Mouse (Mus musculus) lung, embryonic 14.5 days (tissue): ENCODE results near the gene Myo7a. TPM values are rescaled to one million over a fixed set of nuclear protein-coding genes. Genes with fewer than 3 reads are reported as not detected.

Source experiments
- ATAC-seq: fragments of 200-750 bp; cut with Nextera tagmentation; 2 replicates; pipeline ENCODE4 v1.8.0; 2017; ENCODE audit warnings: mild to moderate bottlenecking, moderate TSS enrichment, moderate library complexity; ENCODE audit not compliant: insufficient read depth
- DNase-seq: peaks from one replicate; pipeline ENCODE4 v3.0.0-alpha.2; 2015
- H3K27ac ChIP-seq: fragments of 300-500 bp; sonication (generic); 2 replicates; pipeline ENCODE4 v1.5.1; 2014; ENCODE audit warnings: low read depth, mild to moderate bottlenecking, moderate library complexity
- H3K27me3 ChIP-seq: fragments of 300-500 bp; sonication (generic); 2 replicates; pipeline ENCODE4 v1.6.1; 2014; ENCODE audit warnings: low read length, control low read depth; ENCODE audit not compliant: insufficient read depth
- H3K36me3 ChIP-seq: fragments of 300-500 bp; sonication (generic); 2 replicates; pipeline ENCODE4 v1.6.1; 2014; ENCODE audit warnings: control low read depth; ENCODE audit not compliant: insufficient read depth
- H3K4me1 ChIP-seq: fragments of 300-500 bp; sonication (generic); 2 replicates; pipeline ENCODE4 v1.6.1; 2014; ENCODE audit warnings: antibody characterized with exemption, control low read depth; ENCODE audit not compliant: insufficient read depth
- H3K4me2 ChIP-seq: fragments of 300-500 bp; sonication (generic); 2 replicates; pipeline ENCODE4 v1.6.1; 2014; ENCODE audit warnings: mild to moderate bottlenecking
- H3K4me3 ChIP-seq: fragments of 300-500 bp; sonication (generic); 2 replicates; pipeline ENCODE4 v1.5.1; 2014; ENCODE audit warnings: low read depth, low read length
- H3K9ac ChIP-seq: fragments of 300-500 bp; sonication (generic); 2 replicates; pipeline ENCODE4 v1.6.1; 2014
- H3K9me3 ChIP-seq: fragments of 300-500 bp; sonication (generic); 2 replicates; pipeline ENCODE4 v1.6.1; 2016; ENCODE audit warnings: low read depth, low read length, control low read depth
- CTCF ChIP-seq: IDR thresholded peaks from 2 replicates; pipeline ENCODE4 v1.5.1; 2016; ENCODE audit warnings: antibody characterized with exemption, low read depth
- WGBS: fragments of 180-500 bp; shearing (Covaris S2); extraction: QIAGEN DNeasy Blood & Tissue Kit; methylation state at CpG from one replicate; pipeline ENCODE4 v1.1.7; 2014; 5-methylcytosine and 5-hydroxymethylcytosine counted together
- polyA plus RNA-seq: library from polyadenylated mRNA; unstranded; fragments of >200 nt; fragmentation: Nextera tagmentation; extraction: Ambion mirVana; gene quantifications from 2 replicates; pipeline ENCODE4 v1.2.1, GENCODE M21; 2014

Gene Myo7a
- polyA plus RNA-seq, 1 experiment from 2014 or later = 15.0 TPM

DNA sequence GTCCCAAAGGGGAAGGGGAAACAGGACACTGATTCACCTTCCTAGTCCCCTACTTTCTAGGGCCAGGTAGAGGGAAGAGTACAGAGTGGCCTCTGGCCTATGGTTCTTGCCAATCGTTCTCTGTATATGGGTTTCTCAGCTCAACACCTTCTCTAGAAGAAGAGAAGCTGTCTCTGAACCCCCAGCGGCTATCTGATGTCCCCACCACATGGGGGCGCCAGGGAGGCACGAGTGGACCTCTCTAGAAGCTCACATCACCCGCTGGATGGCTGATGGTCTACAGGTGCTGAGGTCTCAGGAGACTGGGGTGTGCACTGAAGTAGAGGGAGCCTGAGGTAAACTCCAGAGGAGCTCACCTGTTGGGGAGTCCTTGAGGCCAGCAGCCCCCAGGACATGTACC lies 6.1 kb upstream of the Myo7a start:
- Histone ChIP-seq H3K9ac (no peak overlapping the region), H3K4me3 (no peak overlapping the region), H3K27me3 (no peaks in the 10 kb centered on the region), H3K36me3 (no peaks in the 10 kb centered on the region), H3K4me2 (no peak overlapping the region), H3K4me1 (no peaks in the 10 kb centered on the region), H3K9me3 (no peaks in the 10 kb centered on the region), H3K27ac (no peak overlapping the region)
- 38% methylated on average over 5 of the region's 5 CpGs for WGBS
- ATAC-seq (no peak), DNase-seq (peak; percentile 35)
- TF ChIP-seq CTCF = peak; percentile 52

DNA sequence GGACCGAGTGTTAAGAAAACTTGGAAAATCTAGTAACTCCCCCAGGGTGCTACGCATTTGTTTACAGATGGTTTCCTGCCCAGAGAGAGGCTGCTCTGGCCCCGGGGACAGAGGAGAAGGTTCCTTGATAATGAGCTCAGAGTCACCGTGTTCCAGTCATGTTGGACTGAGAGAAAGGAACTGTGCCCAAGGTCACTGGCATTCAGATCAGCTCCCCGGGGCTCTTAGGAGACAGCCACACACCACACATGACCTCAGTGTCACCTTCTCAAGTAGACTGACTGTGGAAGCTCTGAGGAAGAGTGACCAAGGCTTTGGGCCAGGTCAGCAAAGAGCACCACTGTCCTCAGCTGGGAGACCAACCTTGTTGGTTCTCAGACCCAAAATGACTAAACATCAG lies 5.4 kb upstream of the Myo7a start:
- Histone ChIP-seq H3K9me3 (no peaks in the 10 kb centered on the region), H3K27ac (no peak overlapping the region), H3K36me3 (no peaks in the 10 kb centered on the region), H3K4me3 (no peak overlapping the region), H3K9ac (no peak overlapping the region), H3K4me2 (no peak overlapping the region), H3K4me1 (no peaks in the 10 kb centered on the region), H3K27me3 (no peaks in the 10 kb centered on the region)
- DNase-seq = no peak
- 26% methylated on average over 5 of the region's 5 CpGs for WGBS
- no peak for TF ChIP-seq CTCF
- no peak for ATAC-seq

DNA sequence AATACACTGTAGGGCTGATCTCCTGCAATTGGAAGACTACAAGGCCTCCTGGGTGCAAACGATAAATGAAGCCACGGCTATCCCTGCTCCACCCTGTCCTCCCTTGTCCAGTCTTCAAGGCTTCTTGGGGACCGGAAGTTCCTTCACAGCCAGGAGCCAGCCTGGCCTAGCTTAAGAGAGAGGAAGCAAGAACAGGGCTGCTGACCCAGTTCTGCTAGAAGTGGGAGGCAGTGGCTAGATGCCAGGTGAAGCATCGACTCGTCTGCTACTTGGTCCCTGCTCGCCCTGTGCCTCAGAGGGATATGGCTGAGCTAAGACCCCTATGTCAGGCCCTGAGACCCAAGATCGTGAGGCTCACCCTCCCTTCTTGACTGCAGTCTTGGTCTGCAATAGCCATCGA lies 2.3 kb upstream of the Myo7a start:
- ATAC-seq (no peak), DNase-seq (no peak)
- no peak overlapping the region for H3K4me2 ChIP-seq
- no peaks in the 10 kb centered on the region for H3K36me3 ChIP-seq
- H3K4me3 ChIP-seq = no peak overlapping the region
- no peak overlapping the region for H3K27ac ChIP-seq
- no peaks in the 10 kb centered on the region for H3K9me3 ChIP-seq
- no peak for TF ChIP-seq CTCF
- WGBS = 73% methylated on average over 8 of the region's 8 CpGs
- no peaks in the 10 kb centered on the region for H3K4me1 ChIP-seq
- no peaks in the 10 kb centered on the region for H3K27me3 ChIP-seq
- H3K9ac ChIP-seq = no peak overlapping the region

DNA sequence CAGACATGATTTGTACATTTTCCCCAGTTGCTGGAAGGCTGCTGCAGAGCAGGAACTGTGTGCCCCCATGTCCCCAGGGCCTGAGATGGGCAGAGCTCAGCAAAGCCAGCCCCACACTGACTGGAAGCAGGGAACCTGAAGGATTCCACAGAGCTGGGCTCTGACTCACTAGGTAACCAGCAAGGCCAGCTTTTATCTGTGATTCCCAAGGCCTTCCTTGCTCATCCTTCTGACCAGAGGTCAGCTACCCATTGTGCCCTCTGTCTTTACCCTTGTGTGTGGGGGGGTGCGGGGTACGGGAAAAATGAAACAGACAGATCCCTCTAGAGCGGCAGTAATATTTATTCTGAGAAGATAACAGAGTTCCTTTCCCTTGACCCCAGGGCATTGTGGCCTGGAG lies 1.9 kb upstream of the Myo7a start:
- H3K27me3 ChIP-seq = no peaks in the 10 kb centered on the region
- no peaks in the 10 kb centered on the region for H3K9me3 ChIP-seq
- no peak overlapping the region for H3K4me2 ChIP-seq
- no peak overlapping the region for H3K4me3 ChIP-seq
- no peak for ATAC-seq
- no peak overlapping the region for H3K27ac ChIP-seq
- TF ChIP-seq CTCF = no peak
- no peak overlapping the region for H3K9ac ChIP-seq
- WGBS = 37% methylated on average over 3 of the region's 3 CpGs
- H3K4me1 ChIP-seq = no peaks in the 10 kb centered on the region
- no peak for DNase-seq
- H3K36me3 ChIP-seq = no peaks in the 10 kb centered on the region

DNA sequence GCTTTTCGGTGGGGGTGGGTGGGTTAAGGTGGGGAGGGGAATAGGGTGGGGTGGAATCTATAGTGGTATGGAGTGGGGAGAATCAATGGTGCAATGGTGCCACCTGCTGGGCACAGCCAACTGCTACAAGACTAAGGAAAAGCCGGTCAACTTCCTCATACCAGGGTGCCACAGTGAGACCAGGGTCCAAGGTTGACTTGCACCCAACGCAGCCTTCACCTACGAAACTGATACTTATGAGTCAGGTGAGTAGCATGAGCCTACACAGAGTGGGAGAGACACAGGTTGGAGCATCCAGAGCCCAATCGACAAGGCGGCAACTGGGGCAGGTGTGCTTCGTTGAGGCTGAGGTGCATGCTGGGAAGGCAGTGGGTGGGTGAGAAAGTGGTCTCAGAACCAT lies 1.0 kb upstream of the Myo7a start:
- peak; percentile 85 for TF ChIP-seq CTCF
- Histone ChIP-seq H3K9ac (peak overlapping the region; percentile 34; the same call in 1 of the 2 replicates), H3K9me3 (no peaks in the 10 kb centered on the region), H3K4me3 (peak overlapping the region; percentile 23), H3K27me3 (no peaks in the 10 kb centered on the region), H3K36me3 (no peaks in the 10 kb centered on the region), H3K27ac (no peak overlapping the region), H3K4me1 (no peaks in the 10 kb centered on the region), H3K4me2 (peak overlapping the region; percentile 55)
- WGBS = 7% methylated on average over 7 of the region's 7 CpGs
- peak; percentile 87 for DNase-seq
- ATAC-seq = peak; percentile 72

DNA sequence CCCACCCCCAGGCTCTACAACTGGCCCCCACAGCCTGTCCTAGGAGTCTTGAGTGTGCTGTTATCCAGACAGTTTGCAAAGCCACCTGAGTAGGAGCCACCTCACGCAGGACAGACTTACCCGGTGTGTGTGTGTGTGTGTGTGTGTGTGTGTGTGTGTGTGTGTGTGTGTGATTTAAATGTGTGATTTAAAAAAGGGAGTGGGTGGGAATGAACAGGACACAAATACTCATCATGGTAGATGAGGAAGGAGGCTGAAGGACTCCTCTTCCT lies 573 bp upstream of the Myo7a start:
- Histone ChIP-seq H3K4me2 (no peak overlapping the region; the same call in 1 of the 2 replicates), H3K9ac (no peak overlapping the region), H3K9me3 (no peaks in the 10 kb centered on the region), H3K36me3 (no peaks in the 10 kb centered on the region), H3K4me3 (no peak overlapping the region), H3K27me3 (no peaks in the 10 kb centered on the region), H3K27ac (no peak overlapping the region), H3K4me1 (no peaks in the 10 kb centered on the region)
- DNase-seq (no peak), ATAC-seq (peak; percentile 27; the same call in 1 of the 2 replicates)
- 72% methylated on average over 2 of the region's 2 CpGs for WGBS
- TF ChIP-seq CTCF = no peak

DNA sequence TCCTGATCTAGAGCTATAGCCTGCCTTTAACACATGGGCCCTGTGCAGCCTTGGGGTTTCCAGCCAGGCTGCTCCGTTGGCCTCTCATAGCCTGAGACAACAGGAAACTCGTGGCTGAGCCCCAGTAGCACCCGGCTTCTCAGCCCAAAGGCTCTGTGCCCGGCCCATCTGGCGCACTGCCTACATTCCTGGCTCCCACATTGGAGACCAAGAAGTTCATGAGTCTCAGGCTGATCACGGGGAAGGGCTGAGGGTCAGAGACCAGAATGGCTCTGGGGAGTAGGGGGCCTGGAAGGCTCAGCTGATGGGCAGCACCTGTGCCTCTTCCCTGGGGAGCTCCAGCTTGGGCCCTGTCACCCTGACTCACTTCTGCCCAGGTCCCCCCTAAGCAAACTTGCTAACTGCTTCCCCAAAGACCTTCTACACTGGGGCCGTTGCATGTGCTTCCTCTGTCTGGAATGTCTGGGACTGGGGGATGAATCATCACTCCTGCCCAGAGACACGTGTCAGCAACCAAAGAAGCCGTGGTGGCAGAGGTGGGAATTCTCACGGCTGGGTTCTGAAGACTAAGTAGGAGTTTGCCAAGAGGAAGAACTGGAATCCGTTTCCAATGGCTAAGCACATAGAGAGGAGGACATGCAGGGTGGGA lies 2.2 kb downstream of the Myo7a start:
- Histone ChIP-seq H3K4me2 (no peak overlapping the region), H3K36me3 (no peaks in the 10 kb centered on the region), H3K4me3 (no peak overlapping the region), H3K9ac (no peak overlapping the region), H3K27me3 (peaks cover 7% of the 10 kb centered on the region; the same call in 1 of the 2 replicates), H3K9me3 (no peaks in the 10 kb centered on the region), H3K27ac (no peak overlapping the region), H3K4me1 (no peaks in the 10 kb centered on the region)
- ATAC-seq (peak; percentile 28; the same call in 1 of the 2 replicates), DNase-seq (peak; percentile 82)
- TF ChIP-seq CTCF = no peak
- 32% methylated on average over 11 of the region's 11 CpGs for WGBS

DNA sequence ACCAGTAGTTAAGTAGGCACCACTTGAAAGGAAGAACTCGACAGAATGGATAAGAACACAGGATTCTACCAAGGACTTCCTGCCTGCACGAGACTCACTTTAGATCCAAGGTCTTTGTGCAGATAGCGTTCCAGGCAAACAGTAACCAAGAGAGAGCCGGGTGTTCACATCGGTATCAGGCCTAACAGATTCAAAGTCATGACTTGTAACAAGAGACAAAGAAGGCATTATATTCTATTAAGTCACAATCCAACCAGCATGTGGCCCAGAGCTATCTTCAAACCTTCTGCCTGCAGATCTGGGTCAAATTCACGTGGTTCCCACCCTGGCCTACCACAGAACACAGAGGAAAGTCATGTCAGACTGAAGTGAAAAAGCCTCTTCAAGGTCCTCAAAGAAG lies 4.7 kb downstream of the Myo7a start:
- Histone ChIP-seq H3K9me3 (no peaks in the 10 kb centered on the region), H3K4me3 (no peak overlapping the region), H3K27ac (no peak overlapping the region), H3K36me3 (no peaks in the 10 kb centered on the region), H3K27me3 (peaks cover 20% of the 10 kb centered on the region), H3K9ac (no peak overlapping the region), H3K4me1 (no peaks in the 10 kb centered on the region), H3K4me2 (no peak overlapping the region)
- no peak for DNase-seq
- ATAC-seq = no peak
- no peak for TF ChIP-seq CTCF
- WGBS = 54% methylated on average over 6 of the region's 6 CpGs
